In genomic region chr8:71324848-71325247, GRCm38 (mm10) we compare ENCODE assay signal across 8 mouse cellular contexts. TPM values are rescaled to one million over a fixed set of nuclear protein-coding genes. Genes with fewer than 3 reads are reported as not detected.
DNase-seq lines count a peak whose midpoint lies in the region; ATAC-seq lines count a peak whose summit lies in the region.

No protein-coding gene starts in this region.

- peaks cover 79% of the 10 kb centered on the region for H3K36me3 ChIP-seq in heart, embryonic 12.5 days
- peaks cover 80% of the 10 kb centered on the region for H3K36me3 ChIP-seq in midbrain, embryonic 13.5 days

- whole genome bisulfite sequencing in heart, embryonic 12.5 days, result 87% methylated on average over 1 of the region's 1 CpGs
- 84% methylated on average over 1 of the region's 1 CpGs for WGBS in large intestine, adult 2 months
- 88% methylated on average over 1 of the region's 1 CpGs for WGBS in midbrain, embryonic 13.5 days

- H3K4me1 ChIP-seq in heart, embryonic 12.5 days (replicated peaks), result no peaks in the 10 kb centered on the region
- no peaks in the 10 kb centered on the region for H3K4me1 ChIP-seq in midbrain, embryonic 13.5 days (replicated peaks)

- ATAC-seq in heart, embryonic 12.5 days (ENCODE audit: insufficient number of reproducible peaks, low FRiP score), result peak; percentile 54; the same call in 1 of the 2 replicates
- ATAC-seq in midbrain, embryonic 13.5 days, result no peak

- no peaks in the 10 kb centered on the region for H3K27me3 ChIP-seq in heart, embryonic 12.5 days (replicated peaks)
- H3K27me3 ChIP-seq in midbrain, embryonic 13.5 days, result no peaks in the 10 kb centered on the region

- H3K9me3 ChIP-seq in heart, embryonic 12.5 days (replicated peaks), result no peaks in the 10 kb centered on the region
- no peaks in the 10 kb centered on the region for H3K9me3 ChIP-seq in midbrain, embryonic 13.5 days

- no peak overlapping the region for H3K4me2 ChIP-seq in heart, embryonic 12.5 days
- H3K4me2 ChIP-seq in midbrain, embryonic 13.5 days (replicated peaks), result no peak overlapping the region

- H3K4me3 ChIP-seq in heart, embryonic 12.5 days, result no peak overlapping the region
- H3K4me3 ChIP-seq in midbrain, embryonic 13.5 days (replicated peaks), result no peak overlapping the region

- no peak overlapping the region for H3K9ac ChIP-seq in heart, embryonic 12.5 days
- H3K9ac ChIP-seq in midbrain, embryonic 13.5 days (replicated peaks), result no peak overlapping the region

- intact Hi-C loops in heart, postnatal 25 days (cut with DNase I), result loop anchor here (2.0 kb wide), 1 partner anchor 64 kb away; no protein-coding TSS in a partner anchor

- no peak overlapping the region for H3K27ac ChIP-seq in heart, embryonic 12.5 days (ENCODE audit: poor library complexity, severe bottlenecking)
- no peak overlapping the region for H3K27ac ChIP-seq in midbrain, embryonic 13.5 days

- DNase-seq in heart, postnatal 25 days (ENCODE audit: low spot score), result no peak
- DNase-seq in CD8-positive naive resting alpha-beta T cell, adult 2 months (ENCODE audit: low read depth in 2 of 2, low spot score in 2 of 2), result peak; percentile 10 to 26
- DNase-seq in c-Kit-positive CD71-negative TER-119-negative erythroid progenitor cells, embryonic 14.5 days (ENCODE audit: low read depth), result peak; percentile 25
- peak; percentile 16 for DNase-seq in large intestine, adult 2 months (ENCODE audit: low read depth, low spot score)
- peak; percentile 31 for DNase-seq in thymus, postnatal 14 days
- no peak for DNase-seq in urinary bladder, adult 18-20 months (ENCODE audit: low spot score in 2 of 2)

RNA-seq across cellular contexts. Expression of gene Use1, which starts 41.8 kb away (rescaled TPM):
- 68.6 and 69.9 TPM in 2 replicates for polyA plus RNA-seq in heart, embryonic 12.5 days (2016; fragmentation: Nextera tagmentation; extraction: Ambion mirVana)
- 100 to 1,000 TPM; 116 to 128 TPM for total RNA-seq in heart, postnatal 25 days (2021)
- 82.1 and 104 TPM in 2 replicates for polyA plus RNA-seq in large intestine, adult 2 months (2012; rRNA removed)
- polyA plus RNA-seq in midbrain, embryonic 13.5 days (2015; fragmentation: Nextera tagmentation; extraction: Ambion mirVana), result 108 and 109 TPM in 2 replicates

RNA-seq across cellular contexts. Expression of gene Ocel1, which starts 46.2 kb away (rescaled TPM):
- 5.5 and 5.7 TPM in 2 replicates for polyA plus RNA-seq in heart, embryonic 12.5 days (2016; fragmentation: Nextera tagmentation; extraction: Ambion mirVana)
- 10 to 100 TPM; 13.2 to 14.3 TPM for total RNA-seq in heart, postnatal 25 days (2021)
- 14.4 and 21.2 TPM in 2 replicates for polyA plus RNA-seq in large intestine, adult 2 months (2012; rRNA removed)
- polyA plus RNA-seq in midbrain, embryonic 13.5 days (2015; fragmentation: Nextera tagmentation; extraction: Ambion mirVana), result 4.9 and 5.3 TPM in 2 replicates

RNA-seq across cellular contexts. Expression of gene Haus8, which starts 52.1 kb away (rescaled TPM):
- 131 and 132 TPM in 2 replicates for polyA plus RNA-seq in heart, embryonic 12.5 days (2016; fragmentation: Nextera tagmentation; extraction: Ambion mirVana)
- 10 to 100 TPM; 31.6 to 36.1 TPM for total RNA-seq in heart, postnatal 25 days (2021)
- polyA plus RNA-seq in large intestine, adult 2 months (2012; rRNA removed), result 6.6 and 8.5 TPM in 2 replicates
- polyA plus RNA-seq in midbrain, embryonic 13.5 days (2015; fragmentation: Nextera tagmentation; extraction: Ambion mirVana), result 54.3 and 54.6 TPM in 2 replicates

RNA-seq across cellular contexts. Expression of gene Myo9b, which starts 52.3 kb away (rescaled TPM):
- polyA plus RNA-seq in heart, embryonic 12.5 days (2016; fragmentation: Nextera tagmentation; extraction: Ambion mirVana), result 28.1 and 29.1 TPM in 2 replicates
- 10 to 100 TPM; 26.2 to 28.6 TPM for total RNA-seq in heart, postnatal 25 days (2021)
- 17.4 and 20.1 TPM in 2 replicates for polyA plus RNA-seq in large intestine, adult 2 months (2012; rRNA removed)
- 16.8 and 19.9 TPM in 2 replicates for polyA plus RNA-seq in midbrain, embryonic 13.5 days (2015; fragmentation: Nextera tagmentation; extraction: Ambion mirVana)

RNA-seq across cellular contexts. Expression of gene Nr2f6, which starts 56.9 kb away (rescaled TPM):
- polyA plus RNA-seq in heart, embryonic 12.5 days (2016; fragmentation: Nextera tagmentation; extraction: Ambion mirVana), result 63.6 and 64.3 TPM in 2 replicates
- total RNA-seq in heart, postnatal 25 days (2021), result 10 to 100 TPM; 56.3 to 56.6 TPM
- 118 and 144 TPM in 2 replicates for polyA plus RNA-seq in large intestine, adult 2 months (2012; rRNA removed)
- 17.0 and 21.7 TPM in 2 replicates for polyA plus RNA-seq in midbrain, embryonic 13.5 days (2015; fragmentation: Nextera tagmentation; extraction: Ambion mirVana)

Comparison
In these comparisons a context has a peak if more than half of its experiments do, and no peak if none do; other contexts are left out.
1. DNase-seq: peak in CD8-positive naive resting alpha-beta T cell, adult 2 months (2 of 2), c-Kit-positive CD71-negative TER-119-negative erythroid progenitor cells, embryonic 14.5 days (single experiment), large intestine, adult 2 months (single experiment) and thymus, postnatal 14 days (single experiment); none in heart, postnatal 25 days (single experiment) and urinary bladder, adult 18-20 months (0 of 2).